Mouse (Mus musculus) midbrain, postnatal 0 days (tissue): ENCODE measurements around the gene Taf9b. TPM values are rescaled to one million over a fixed set of nuclear protein-coding genes. Genes with fewer than 3 reads are reported as not detected.

ENCODE experiments used
- ATAC-seq: fragments of 200-750 bp; cut with Nextera tagmentation; 2 replicates; pipeline ENCODE4 v1.8.0; 2017; ENCODE audit warnings: moderate number of reproducible peaks, mild to moderate bottlenecking, moderate TSS enrichment, moderate library complexity; ENCODE audit not compliant: low FRiP score
- DNase-seq: peaks from one replicate; pipeline ENCODE4 v3.0.0-alpha.2; 2015; ENCODE audit warnings: low spot score
- H3K27ac ChIP-seq: fragments of 300-500 bp; sonication (generic); 2 replicates; pipeline ENCODE4 v1.5.1; 2014; ENCODE audit warnings: low read depth, mild to moderate bottlenecking, low read length, mixed read lengths
- H3K27me3 ChIP-seq: fragments of 300-500 bp; sonication (generic); 2 replicates; pipeline ENCODE4 v1.6.1; 2014; ENCODE audit warnings: low read length, control low read depth, mixed read lengths; ENCODE audit not compliant: insufficient read depth
- H3K36me3 ChIP-seq: fragments of 300-500 bp; sonication (generic); 2 replicates; pipeline ENCODE4 v1.6.1; 2014; ENCODE audit warnings: low read length, control low read depth, mixed read lengths; ENCODE audit not compliant: insufficient read depth
- H3K4me1 ChIP-seq: fragments of 300-500 bp; sonication (generic); 2 replicates; pipeline ENCODE4 v1.6.1; 2014; ENCODE audit warnings: mild to moderate bottlenecking, control low read depth, antibody characterized with exemption, low read length, mixed read lengths; ENCODE audit not compliant: insufficient read depth
- H3K4me2 ChIP-seq: fragments of 300-500 bp; sonication (generic); 2 replicates; pipeline ENCODE4 v1.6.1; 2014; ENCODE audit warnings: low read depth, mild to moderate bottlenecking, low read length, mixed read lengths; ENCODE audit not compliant: poor library complexity, severe bottlenecking
- H3K4me3 ChIP-seq: fragments of 300-500 bp; sonication (generic); 2 replicates; pipeline ENCODE4 v1.5.1; 2014; ENCODE audit warnings: low read depth, mild to moderate bottlenecking, low read length, moderate library complexity
- H3K9ac ChIP-seq: fragments of 300-500 bp; sonication (generic); replicated peaks from 2 replicates; pipeline ENCODE4 v1.6.1; 2014; ENCODE audit warnings: mild to moderate bottlenecking, low read length, moderate library complexity, mixed read lengths; ENCODE audit not compliant: poor library complexity, severe bottlenecking
- H3K9me3 ChIP-seq: fragments of 300-500 bp; sonication (generic); 2 replicates; pipeline ENCODE4 v1.6.1; 2016; ENCODE audit warnings: low read length, control low read depth
- CTCF ChIP-seq: IDR thresholded peaks from 2 replicates; pipeline ENCODE4 v1.5.1; 2016; ENCODE audit warnings: antibody characterized with exemption, mild to moderate bottlenecking
- WGBS: fragments of 180-500 bp; shearing (Covaris S2); extraction: QIAGEN DNeasy Blood & Tissue Kit; methylation state at CpG from one replicate; pipeline ENCODE4 v1.1.7; 2014; 5-methylcytosine and 5-hydroxymethylcytosine counted together
- polyA plus RNA-seq: library from polyadenylated mRNA; unstranded; fragments of >200 nt; fragmentation: Nextera tagmentation; extraction: Ambion mirVana; gene quantifications from 2 replicates; pipeline ENCODE4 v1.2.1, GENCODE M21; 2015
- total RNA-seq: library from RNA; depleted of rRNA; stranded (reverse); fragments of >200 nt; gene quantifications from 2 replicates; pipeline ENCODE4 v1.2.3, GENCODE M21; 2014

Taf9b gene
- total and polyA plus RNA-seq, 2 experiments from 2014 or later, result 23.2 to 24.5 TPM

DNA sequence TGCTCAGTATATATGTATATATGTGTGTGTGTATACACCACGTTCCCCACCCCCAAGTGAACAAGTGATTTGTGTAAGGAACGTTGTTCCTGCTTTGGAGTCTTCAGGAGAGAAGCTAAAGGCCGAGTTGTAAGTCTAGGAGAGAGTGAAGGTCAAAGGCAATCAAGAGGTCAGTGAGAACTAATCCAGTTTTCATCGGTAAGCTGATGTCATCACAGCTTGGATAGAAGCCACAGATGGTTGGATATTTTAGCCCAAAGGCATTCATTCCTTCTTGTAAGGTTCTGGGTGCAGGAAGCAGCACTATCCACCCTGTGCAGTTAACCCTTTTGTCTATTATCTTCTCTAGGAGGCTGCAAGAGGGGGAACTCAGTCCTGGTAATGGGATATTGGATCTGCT lies 30.9 kb downstream of the Taf9b start:
- H3K4me1 ChIP-seq, result no peaks in the 10 kb centered on the region
- H3K4me2 ChIP-seq, result no peak overlapping the region
- H3K27ac ChIP-seq, result no peak overlapping the region
- no peaks in the 10 kb centered on the region; the same call in 1 of the 2 replicates for H3K36me3 ChIP-seq
- WGBS, result 50% methylated on average over 4 of the region's 4 CpGs
- ATAC-seq (no peak), DNase-seq (no peak)
- H3K9me3 ChIP-seq, result no peaks in the 10 kb centered on the region
- H3K27me3 ChIP-seq, result no peaks in the 10 kb centered on the region
- no peak overlapping the region for H3K4me3 ChIP-seq
- no peak for TF ChIP-seq CTCF
- no peak overlapping the region for H3K9ac ChIP-seq

DNA sequence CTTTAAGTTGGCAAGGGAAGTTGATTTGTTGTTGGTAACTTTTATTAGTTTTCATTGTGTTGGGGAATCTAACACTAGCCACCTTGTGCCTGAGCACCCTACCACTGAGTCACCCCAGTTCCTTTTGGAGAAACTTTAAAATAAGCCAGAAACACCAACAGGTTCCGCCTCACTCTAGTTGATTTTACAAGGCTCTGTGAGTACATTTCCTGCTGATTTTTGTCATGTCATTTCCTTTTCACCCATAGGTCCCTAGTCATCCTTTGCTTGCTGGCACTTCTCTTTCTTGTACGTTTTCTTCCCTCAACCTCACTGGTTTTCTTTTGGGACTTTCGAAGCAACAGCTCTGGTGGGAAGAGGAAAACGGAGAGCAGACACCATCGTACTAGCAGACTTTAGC lies 31.6 kb downstream of the Taf9b start:
- no peaks in the 10 kb centered on the region for H3K4me1 ChIP-seq
- no peaks in the 10 kb centered on the region; the same call in 1 of the 2 replicates for H3K36me3 ChIP-seq
- no peak overlapping the region for H3K27ac ChIP-seq
- TF ChIP-seq CTCF, result no peak
- H3K9me3 ChIP-seq, result no peaks in the 10 kb centered on the region
- ATAC-seq (no peak), DNase-seq (no peak)
- no peaks in the 10 kb centered on the region for H3K27me3 ChIP-seq
- H3K9ac ChIP-seq, result no peak overlapping the region
- WGBS, result 52% methylated on average over 5 of the region's 5 CpGs
- no peak overlapping the region; the same call in 1 of the 2 replicates for H3K4me3 ChIP-seq
- H3K4me2 ChIP-seq, result peak overlapping the region; percentile 61; the same call in 1 of the 2 replicates

DNA sequence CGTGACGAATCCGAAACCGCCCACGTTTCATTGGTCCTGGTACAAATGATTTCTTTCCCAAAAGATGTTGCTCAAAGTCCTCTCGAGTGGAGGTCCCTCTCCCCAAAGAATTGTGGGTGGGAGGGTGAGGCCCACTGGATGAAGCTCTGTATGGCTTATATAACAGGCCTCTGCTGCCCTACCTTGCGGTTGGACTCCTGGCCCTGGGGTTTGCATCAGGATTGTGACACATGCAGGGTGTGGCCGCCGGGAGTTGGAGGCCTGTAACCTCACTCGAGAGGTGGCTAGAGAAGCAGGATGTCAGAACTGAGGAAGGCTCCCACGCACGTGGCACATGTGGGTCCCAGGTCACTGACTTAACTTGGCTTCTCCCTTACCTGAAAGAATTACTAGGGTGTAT lies 33.2 kb downstream of the Taf9b start:
- no peaks in the 10 kb centered on the region for H3K27me3 ChIP-seq
- H3K27ac ChIP-seq, result 0 out of 2 replicates have a peak overlapping the region, but pooled peaks have one; percentile 18
- H3K4me1 ChIP-seq, result no peaks in the 10 kb centered on the region
- ATAC-seq (no peak), DNase-seq (no peak)
- H3K4me3 ChIP-seq, result peak overlapping the region; percentile 43
- 21% methylated on average over 12 of the region's 12 CpGs for WGBS
- no peaks in the 10 kb centered on the region for H3K36me3 ChIP-seq
- H3K9ac ChIP-seq, result peak overlapping the region; percentile 54
- TF ChIP-seq CTCF, result no peak
- H3K9me3 ChIP-seq, result no peaks in the 10 kb centered on the region
- peak overlapping the region; percentile 61 for H3K4me2 ChIP-seq

DNA sequence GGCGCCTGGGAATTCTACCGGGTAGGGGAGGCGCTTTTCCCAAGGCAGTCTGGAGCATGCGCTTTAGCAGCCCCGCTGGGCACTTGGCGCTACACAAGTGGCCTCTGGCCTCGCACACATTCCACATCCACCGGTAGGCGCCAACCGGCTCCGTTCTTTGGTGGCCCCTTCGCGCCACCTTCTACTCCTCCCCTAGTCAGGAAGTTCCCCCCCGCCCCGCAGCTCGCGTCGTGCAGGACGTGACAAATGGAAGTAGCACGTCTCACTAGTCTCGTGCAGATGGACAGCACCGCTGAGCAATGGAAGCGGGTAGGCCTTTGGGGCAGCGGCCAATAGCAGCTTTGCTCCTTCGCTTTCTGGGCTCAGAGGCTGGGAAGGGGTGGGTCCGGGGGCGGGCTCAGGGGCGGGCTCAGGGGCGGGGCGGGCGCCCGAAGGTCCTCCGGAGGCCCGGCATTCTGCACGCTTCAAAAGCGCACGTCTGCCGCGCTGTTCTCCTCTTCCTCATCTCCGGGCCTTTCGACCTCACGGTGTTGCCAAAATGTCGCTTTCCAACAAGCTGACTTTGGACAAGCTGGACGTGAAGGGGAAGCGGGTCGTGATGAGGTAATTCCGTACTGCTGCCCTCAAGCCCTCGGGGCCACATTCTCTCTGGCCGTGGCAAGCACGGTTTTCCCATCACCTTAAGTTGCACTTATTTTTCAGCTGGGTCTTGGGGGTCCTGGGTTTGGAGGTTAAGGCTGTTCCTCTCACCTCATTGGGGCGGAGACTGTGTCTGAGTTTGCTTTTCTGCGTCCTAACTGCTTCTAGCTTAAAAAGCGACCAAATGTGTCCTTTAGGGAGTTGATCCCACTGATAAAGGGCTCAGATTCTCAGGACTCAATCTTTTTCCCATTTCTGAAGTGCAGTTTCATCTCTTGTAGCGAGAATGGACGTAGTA lies 34.0 kb downstream of the Taf9b start, which contains the start of gene Pgk1:
Pgk1 (plus strand) TSS at position 388 of the 937 bp plus-strand sequence.
- Histone ChIP-seq H3K9ac (peak within 1 kb of the TSS; percentile 54), H3K4me1 (no peaks in the 10 kb centered on the region), H3K27ac (peak within 1 kb of the TSS; percentile 65), H3K9me3 (no peaks in the 10 kb centered on the region), H3K36me3 (no peaks in the 10 kb centered on the region), H3K4me2 (peak within 1 kb of the TSS; percentile 61), H3K27me3 (no peaks in the 10 kb centered on the region), H3K4me3 (peak within 1 kb of the TSS; percentile 43)
- TF ChIP-seq CTCF, result peak; percentile 41
- WGBS, result 17% methylated on average over 38 of the region's 55 CpGs
- DNase-seq (peak; percentile 96), ATAC-seq (peak; percentile 99)

DNA sequence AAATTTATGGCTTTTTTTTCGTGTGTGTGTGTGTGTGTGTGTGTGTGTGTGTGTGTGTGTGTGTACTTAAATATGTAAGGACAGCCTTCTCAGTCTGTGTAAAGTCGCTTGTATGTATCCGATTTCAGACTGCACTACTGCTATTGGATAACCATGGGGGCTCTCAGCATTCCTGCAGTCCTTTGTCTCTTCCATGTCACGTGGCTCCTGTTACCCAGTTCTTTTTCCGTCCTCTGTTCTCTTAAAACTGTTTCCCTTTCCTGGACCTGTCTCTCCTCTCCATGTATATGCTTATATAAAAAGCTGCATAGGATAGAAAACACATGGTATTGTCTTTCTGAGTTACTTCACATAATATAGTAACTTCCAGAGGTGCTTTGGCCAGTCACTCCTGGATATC lies 35.3 kb downstream of the Taf9b start:
- DNase-seq (no peak), ATAC-seq (no peak)
- Histone ChIP-seq H3K4me2 (no peak overlapping the region), H3K4me3 (no peak overlapping the region), H3K4me1 (no peaks in the 10 kb centered on the region), H3K36me3 (no peaks in the 10 kb centered on the region), H3K27me3 (no peaks in the 10 kb centered on the region), H3K27ac (no peak overlapping the region), H3K9me3 (no peaks in the 10 kb centered on the region), H3K9ac (no peak overlapping the region)
- 15% methylated on average over 5 of the region's 5 CpGs for WGBS
- no peak for TF ChIP-seq CTCF

DNA sequence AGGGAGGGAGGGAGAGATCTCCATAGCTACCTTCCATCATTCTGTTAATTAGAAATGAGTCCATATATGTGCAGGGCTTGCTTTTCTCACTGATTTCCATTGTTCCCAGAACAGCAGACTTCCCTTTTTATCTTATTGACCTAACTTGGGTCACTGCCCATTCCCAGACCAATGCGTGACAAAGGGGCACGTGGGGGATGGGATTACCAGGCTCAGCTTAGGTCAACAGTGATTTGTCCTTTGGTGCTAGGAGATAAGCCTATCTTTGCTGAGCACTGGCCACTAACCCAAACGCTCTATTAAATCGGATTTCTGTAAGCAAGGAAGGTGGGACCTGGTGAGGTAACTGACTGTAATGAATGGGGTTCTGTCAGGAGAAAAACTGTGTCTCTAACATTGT lies 36.7 kb downstream of the Taf9b start:
- Histone ChIP-seq H3K27ac (no peak overlapping the region), H3K27me3 (no peaks in the 10 kb centered on the region), H3K4me2 (no peak overlapping the region), H3K4me3 (no peak overlapping the region), H3K9me3 (no peaks in the 10 kb centered on the region), H3K36me3 (no peaks in the 10 kb centered on the region), H3K9ac (no peak overlapping the region), H3K4me1 (no peaks in the 10 kb centered on the region)
- ATAC-seq (no peak), DNase-seq (no peak)
- 26% methylated on average over 4 of the region's 4 CpGs for WGBS
- no peak for TF ChIP-seq CTCF
